Mouse (Mus musculus): ENCODE measurements at regions not wholly inside any gene's neighbourhood (a gene's known extent, or its start where the extent isn't known, plus 50 kb on each side); places are given as distances from the start of the nearest gene placed in this dataset.
A peak's percentile ranks its signal among the peaks of the same experiment; 100 is the strongest.

DNA sequence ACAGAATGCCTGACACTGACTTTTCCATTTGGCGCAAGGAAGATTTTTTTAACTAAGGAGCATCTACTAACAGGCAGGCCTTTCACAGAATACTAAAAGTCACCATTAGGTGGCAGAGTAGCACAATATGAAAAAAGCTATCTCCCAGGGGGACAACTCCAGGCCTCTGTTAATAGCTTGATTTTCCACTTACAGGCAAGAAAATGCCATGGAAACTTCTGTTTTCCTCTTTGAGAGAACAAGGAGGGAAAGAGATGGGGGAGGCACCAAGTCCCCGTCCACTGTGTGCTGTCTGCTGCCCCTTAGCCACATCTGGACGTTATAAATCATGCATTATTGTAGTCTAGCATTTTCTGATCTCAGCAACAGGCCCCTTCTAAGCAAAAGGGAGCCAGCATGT, 320.3 kb downstream of the Icos start:
- Histone ChIP-seq H3K27me3 (ENCODE audit: control insufficient read depth, insufficient read depth, low read length, poor library complexity, severe bottlenecking) (no peaks in the 10 kb centered on the region), H3K36me3 (ENCODE audit: control insufficient read depth, insufficient read depth, low read length, poor library complexity, severe bottlenecking) (no peaks in the 10 kb centered on the region)
- DNase-seq (ENCODE audit: low read depth, low spot score) = peak; percentile 6

DNA sequence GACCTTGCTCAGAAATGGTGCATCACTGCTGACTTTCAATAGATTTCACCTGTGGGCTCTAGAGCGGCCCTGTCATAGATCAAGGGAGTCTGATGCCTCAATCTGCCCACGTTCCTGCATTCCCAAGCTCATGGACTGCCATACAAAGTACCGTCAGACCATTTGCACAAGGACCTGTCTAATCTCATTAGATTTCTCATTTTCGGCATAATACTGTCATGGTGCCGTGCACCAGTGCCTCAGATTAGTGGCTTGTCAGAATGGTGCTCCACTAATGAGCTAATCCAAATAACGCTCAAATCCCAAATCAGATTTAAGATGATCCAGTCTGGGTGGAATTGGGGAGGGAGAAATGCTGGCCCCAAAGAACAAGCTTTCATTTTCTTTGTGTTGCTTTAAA, 321.1 kb downstream of the Icos start:
- H3K36me3 ChIP-seq (ENCODE audit: control insufficient read depth, insufficient read depth, low read length, poor library complexity, severe bottlenecking) = no peaks in the 10 kb centered on the region

DNA sequence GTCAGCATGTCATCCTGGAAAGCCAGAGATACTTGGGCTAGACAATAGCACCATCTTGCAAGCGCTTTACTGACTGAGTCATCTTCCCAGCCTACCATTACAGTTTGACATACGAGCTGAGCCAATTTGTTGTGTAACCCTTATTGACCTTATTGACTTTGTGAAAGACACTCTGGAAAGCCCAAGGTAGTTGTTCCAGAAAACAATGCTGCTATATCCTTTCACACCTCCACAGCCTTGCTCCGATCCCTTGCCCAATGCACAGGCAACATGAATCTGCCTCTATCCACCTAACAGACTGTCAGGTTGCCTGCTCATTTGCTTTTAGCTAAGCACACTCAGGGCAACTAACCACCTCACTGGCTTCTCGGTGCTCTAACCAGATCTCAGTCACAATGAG, 322.8 kb downstream of the Icos start:
- no peaks in the 10 kb centered on the region for H3K27me3 ChIP-seq (ENCODE audit: control insufficient read depth, insufficient read depth, low read length, poor library complexity, severe bottlenecking)
- DNase-seq (ENCODE audit: low read depth, low spot score) = no peak
- H3K36me3 ChIP-seq (ENCODE audit: control insufficient read depth, insufficient read depth, low read length, poor library complexity, severe bottlenecking) = no peaks in the 10 kb centered on the region

More for the DNA sequence above, 321.1 kb downstream of the Icos start:
- H3K27me3 ChIP-seq (ENCODE audit: control insufficient read depth, insufficient read depth, low read length, poor library complexity, severe bottlenecking) = no peaks in the 10 kb centered on the region
- DNase-seq (ENCODE audit: low read depth, low spot score) = no peak

GRCm38 (mm10) chr1:61301041-61302030, 323.6 kb downstream of the Icos start:
- Histone ChIP-seq H3K27me3 (ENCODE audit: control insufficient read depth, insufficient read depth, low read length, poor library complexity, severe bottlenecking) (no peaks in the 10 kb centered on the region), H3K36me3 (ENCODE audit: control insufficient read depth, insufficient read depth, low read length, poor library complexity, severe bottlenecking) (no peaks in the 10 kb centered on the region)
- DNase-seq (ENCODE audit: low read depth, low spot score) = no peak

- Histone ChIP-seq H3K27me3 (ENCODE audit: control insufficient read depth, insufficient read depth, low read length, poor library complexity, severe bottlenecking) (no peaks in the 10 kb centered on the region), H3K36me3 (ENCODE audit: control insufficient read depth, insufficient read depth, low read length, poor library complexity, severe bottlenecking) (no peaks in the 10 kb centered on the region)
- no peak for DNase-seq (ENCODE audit: low read depth, low spot score)
These were observed 324.9 kb downstream of the Icos start for GRCm38 (mm10) chr1:61302570-61303071.

- H3K36me3 ChIP-seq (ENCODE audit: control insufficient read depth, insufficient read depth, low read length, poor library complexity, severe bottlenecking) = no peaks in the 10 kb centered on the region
- no peaks in the 10 kb centered on the region for H3K27me3 ChIP-seq (ENCODE audit: control insufficient read depth, insufficient read depth, low read length, poor library complexity, severe bottlenecking)
- no peak for DNase-seq (ENCODE audit: low read depth, low spot score)
These were observed 328.6 kb downstream of the Icos start for GRCm38 (mm10) chr1:61306296-61306695.

DNA sequence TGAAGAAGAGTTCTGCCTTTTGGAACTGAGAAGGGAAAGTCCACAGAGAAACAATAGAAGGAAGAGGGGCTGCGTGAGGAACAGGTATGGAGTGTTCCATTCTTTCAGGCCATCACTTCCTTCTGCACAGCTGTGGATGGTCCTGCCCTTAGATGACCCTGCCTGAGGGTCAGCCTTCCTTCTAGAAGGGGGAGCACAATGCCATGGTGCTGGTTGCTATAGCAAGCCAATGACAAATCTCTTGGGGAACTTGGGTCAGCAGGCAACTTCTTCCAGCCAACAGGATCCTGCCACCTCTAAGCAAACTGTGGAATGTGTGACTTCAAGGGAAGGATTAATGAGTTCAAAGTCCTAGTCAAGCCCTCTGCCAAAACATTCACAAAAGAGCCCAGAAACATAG, 329.1 kb upstream of the Pard3b start:
- H3K36me3 ChIP-seq (ENCODE audit: control insufficient read depth, insufficient read depth, low read length, poor library complexity, severe bottlenecking) = no peaks in the 10 kb centered on the region
- H3K27me3 ChIP-seq (ENCODE audit: control insufficient read depth, insufficient read depth, low read length, poor library complexity, severe bottlenecking) = no peaks in the 10 kb centered on the region
- DNase-seq (ENCODE audit: low read depth, low spot score) = no peak

DNA sequence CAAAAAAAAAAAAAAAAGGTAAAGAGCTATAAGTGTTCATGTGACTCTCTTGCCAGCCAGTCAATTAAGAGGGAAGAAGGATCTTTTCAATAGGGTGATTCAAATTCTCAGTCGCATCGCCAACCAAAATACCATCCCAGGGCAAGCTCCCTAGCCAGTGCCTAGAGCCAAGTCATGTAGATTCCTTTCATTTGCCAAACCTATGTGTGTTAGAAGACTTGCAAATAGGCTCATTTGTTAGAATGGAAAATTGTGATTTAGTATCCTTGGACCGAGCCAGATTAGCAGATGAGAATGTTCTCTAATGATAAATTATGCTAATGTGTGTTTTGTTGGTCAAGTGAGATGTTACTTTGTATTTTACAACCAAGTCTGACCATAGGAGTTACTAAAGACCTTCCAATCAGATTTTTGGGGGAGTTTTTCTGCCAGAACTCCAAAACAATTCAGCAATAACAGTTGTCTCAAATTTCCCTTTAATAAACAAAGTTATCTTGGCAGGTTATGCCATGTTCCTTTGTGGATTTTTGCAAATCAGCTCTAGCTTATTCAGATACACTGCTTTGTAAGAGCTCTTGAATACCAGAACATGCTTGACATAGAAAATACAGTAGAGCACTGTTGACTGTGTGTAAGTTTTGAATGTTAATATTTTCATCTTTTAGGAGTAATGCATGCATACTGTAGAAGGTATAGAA, 328.4 kb upstream of the Pard3b start:
- no peaks in the 10 kb centered on the region for H3K27me3 ChIP-seq (ENCODE audit: control insufficient read depth, insufficient read depth, low read length, poor library complexity, severe bottlenecking)
- H3K36me3 ChIP-seq (ENCODE audit: control insufficient read depth, insufficient read depth, low read length, poor library complexity, severe bottlenecking) = no peaks in the 10 kb centered on the region
- no peak for DNase-seq (ENCODE audit: low read depth, low spot score)

DNA sequence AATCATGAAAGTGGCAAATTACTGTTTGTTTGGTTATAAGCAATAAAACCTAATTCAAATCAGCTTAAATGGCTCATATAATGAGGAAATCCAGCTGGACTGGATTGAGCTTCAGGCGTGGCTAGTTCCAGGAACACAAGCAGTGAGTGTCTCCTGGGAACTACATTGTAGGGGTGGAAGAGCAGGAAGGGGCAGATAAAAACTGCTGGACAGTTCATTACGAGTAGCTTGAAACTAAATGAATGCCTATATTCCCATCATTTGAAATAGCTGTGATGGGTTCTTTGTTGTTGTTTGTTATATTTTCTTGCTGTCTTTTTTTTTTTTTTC, 327.9 kb upstream of the Pard3b start:
- no peaks in the 10 kb centered on the region for H3K27me3 ChIP-seq (ENCODE audit: control insufficient read depth, insufficient read depth, low read length, poor library complexity, severe bottlenecking)
- no peak for DNase-seq (ENCODE audit: low read depth, low spot score)

GRCm38 (mm10) chr1:61313196-61313595, 325.4 kb upstream of the Pard3b start:
- Histone ChIP-seq H3K27me3 (ENCODE audit: control insufficient read depth, insufficient read depth, low read length, poor library complexity, severe bottlenecking) (no peaks in the 10 kb centered on the region), H3K36me3 (ENCODE audit: control insufficient read depth, insufficient read depth, low read length, poor library complexity, severe bottlenecking) (no peaks in the 10 kb centered on the region)
- no peak for DNase-seq (ENCODE audit: low read depth, low spot score)

More for the DNA sequence above, 327.9 kb upstream of the Pard3b start:
- H3K36me3 ChIP-seq (ENCODE audit: control insufficient read depth, insufficient read depth, low read length, poor library complexity, severe bottlenecking) = no peaks in the 10 kb centered on the region

GRCm38 (mm10) chr1:61316261-61316660, 322.4 kb upstream of the Pard3b start:
- Histone ChIP-seq H3K27me3 (ENCODE audit: control insufficient read depth, insufficient read depth, low read length, poor library complexity, severe bottlenecking) (no peaks in the 10 kb centered on the region), H3K36me3 (ENCODE audit: control insufficient read depth, insufficient read depth, low read length, poor library complexity, severe bottlenecking) (no peaks in the 10 kb centered on the region)
- DNase-seq (ENCODE audit: low read depth, low spot score) = no peak

DNA sequence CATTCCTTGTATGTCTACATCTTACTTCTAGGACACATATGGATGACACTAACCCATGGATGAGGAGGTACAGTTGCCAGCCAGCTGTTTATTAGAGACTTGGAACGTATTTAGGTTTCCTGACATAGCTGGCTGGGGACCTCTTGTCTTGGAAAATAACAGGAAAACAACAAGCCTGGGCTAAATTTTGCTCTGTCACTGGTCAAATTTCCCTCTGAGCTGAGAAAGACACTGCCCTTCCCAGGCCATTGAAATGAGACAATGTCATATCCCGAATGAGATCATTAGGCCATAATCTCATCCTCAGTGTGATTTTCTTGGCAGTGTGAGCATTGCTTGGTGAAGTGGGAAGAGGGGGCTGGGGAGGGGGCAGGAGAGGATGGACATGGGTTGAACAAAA, 321.9 kb upstream of the Pard3b start:
- H3K27me3 ChIP-seq (ENCODE audit: control insufficient read depth, insufficient read depth, low read length, poor library complexity, severe bottlenecking) = no peaks in the 10 kb centered on the region
- no peaks in the 10 kb centered on the region for H3K36me3 ChIP-seq (ENCODE audit: control insufficient read depth, insufficient read depth, low read length, poor library complexity, severe bottlenecking)
- no peak for DNase-seq (ENCODE audit: low read depth, low spot score)

GRCm38 (mm10) chr1:61318042-61318441, 320.6 kb upstream of the Pard3b start:
- no peaks in the 10 kb centered on the region for H3K27me3 ChIP-seq (ENCODE audit: control insufficient read depth, insufficient read depth, low read length, poor library complexity, severe bottlenecking)
- no peaks in the 10 kb centered on the region for H3K36me3 ChIP-seq (ENCODE audit: control insufficient read depth, insufficient read depth, low read length, poor library complexity, severe bottlenecking)
- no peak for DNase-seq (ENCODE audit: low read depth, low spot score)

DNA sequence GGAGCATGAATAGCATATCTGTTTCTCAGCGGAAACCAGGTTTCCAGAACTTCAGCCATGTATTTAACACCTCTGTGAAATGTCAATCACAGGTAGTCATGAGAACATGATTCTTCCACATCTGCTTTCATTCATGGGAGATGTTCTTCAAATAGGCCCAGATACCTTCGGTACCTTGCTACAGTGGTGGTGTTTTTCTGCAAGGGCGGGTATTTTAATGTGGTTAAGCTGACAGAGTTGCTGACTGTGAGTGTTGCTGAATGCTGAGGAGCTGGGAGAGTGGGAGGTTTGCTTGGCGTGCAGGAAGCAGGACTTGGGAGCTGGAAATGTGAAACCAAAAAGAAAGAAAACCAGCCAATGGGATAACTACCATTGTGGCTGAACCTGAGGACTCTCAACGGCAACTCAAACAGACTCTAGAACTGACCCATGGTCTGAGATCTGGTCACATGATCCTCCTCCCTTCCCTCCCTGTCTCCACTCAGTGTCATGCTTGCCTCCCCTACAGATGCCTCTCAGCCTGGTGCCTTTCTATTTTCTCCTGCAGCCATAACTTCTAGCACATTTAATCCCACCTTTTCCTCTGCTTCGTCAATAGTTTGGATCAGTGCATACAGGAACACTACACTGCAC, 317.0 kb upstream of the Pard3b start:
- H3K36me3 ChIP-seq (ENCODE audit: control insufficient read depth, insufficient read depth, low read length, poor library complexity, severe bottlenecking) = no peaks in the 10 kb centered on the region
- no peaks in the 10 kb centered on the region for H3K27me3 ChIP-seq (ENCODE audit: control insufficient read depth, insufficient read depth, low read length, poor library complexity, severe bottlenecking)
- DNase-seq (ENCODE audit: low read depth, low spot score) = no peak

- Histone ChIP-seq H3K36me3 (ENCODE audit: control insufficient read depth, insufficient read depth, low read length, poor library complexity, severe bottlenecking) (no peaks in the 10 kb centered on the region), H3K27me3 (ENCODE audit: control insufficient read depth, insufficient read depth, low read length, poor library complexity, severe bottlenecking) (no peaks in the 10 kb centered on the region)
- DNase-seq (ENCODE audit: low read depth, low spot score) = no peak
These were observed 307.2 kb upstream of the Pard3b start for GRCm38 (mm10) chr1:61331456-61331855.

All from splenic B cell, adult 2 months (primary cell).